Mouse (Mus musculus) olfactory bulb, adult 2 months (tissue): ENCODE measurements at regions not wholly inside any gene's neighbourhood (a gene's known extent, or its start where the extent isn't known, plus 50 kb on each side); places are given as distances from the start of the nearest gene placed in this dataset.

Source experiments
- CTCF ChIP-seq: fragments of 200-500 bp; IDR thresholded peaks from 2 replicates; pipeline ENCODE4 v1.5.1; 2012; ENCODE audit warnings: low read depth, mild to moderate bottlenecking, low read length, moderate library complexity; ENCODE audit not compliant: insufficient read depth
- POLR2A ChIP-seq: fragments of 200-500 bp; IDR thresholded peaks from 2 replicates; pipeline ENCODE4 v1.6.1; 2012; ENCODE audit warnings: mild to moderate bottlenecking, low read depth, low read length, moderate library complexity; ENCODE audit not compliant: insufficient read depth

GRCm38 (mm10) chr13:60255715-60256114 is 78.5 kb upstream of the Gas1 start:
- TF ChIP-seq POLR2A, result no peak
- no peak for TF ChIP-seq CTCF
